Mouse (Mus musculus) lung, embryonic 14.5 days (tissue): Measurements from ENCODE around the gene Rab3d. TPM values are rescaled to one million over a fixed set of nuclear protein-coding genes. Genes with fewer than 3 reads are reported as not detected.
"Not testable (repeated sequence)": the region's sequence is repeated elsewhere in the genome, so short reads cannot be mapped to it uniquely, and the experiment has no call there.

Source experiments
- ATAC-seq: fragments of 200-750 bp; cut with Nextera tagmentation; 2 replicates; pipeline ENCODE4 v1.8.0; 2017; ENCODE audit warnings: mild to moderate bottlenecking, moderate TSS enrichment, moderate library complexity; ENCODE audit not compliant: insufficient read depth
- DNase-seq: peaks from one replicate; pipeline ENCODE4 v3.0.0-alpha.2; 2015
- H3K27ac ChIP-seq: fragments of 300-500 bp; sonication (generic); 2 replicates; pipeline ENCODE4 v1.5.1; 2014; ENCODE audit warnings: low read depth, mild to moderate bottlenecking, moderate library complexity
- H3K27me3 ChIP-seq: fragments of 300-500 bp; sonication (generic); 2 replicates; pipeline ENCODE4 v1.6.1; 2014; ENCODE audit warnings: low read length, control low read depth; ENCODE audit not compliant: insufficient read depth
- H3K36me3 ChIP-seq: fragments of 300-500 bp; sonication (generic); 2 replicates; pipeline ENCODE4 v1.6.1; 2014; ENCODE audit warnings: control low read depth; ENCODE audit not compliant: insufficient read depth
- H3K4me1 ChIP-seq: fragments of 300-500 bp; sonication (generic); 2 replicates; pipeline ENCODE4 v1.6.1; 2014; ENCODE audit warnings: antibody characterized with exemption, control low read depth; ENCODE audit not compliant: insufficient read depth
- H3K4me2 ChIP-seq: fragments of 300-500 bp; sonication (generic); 2 replicates; pipeline ENCODE4 v1.6.1; 2014; ENCODE audit warnings: mild to moderate bottlenecking
- H3K4me3 ChIP-seq: fragments of 300-500 bp; sonication (generic); 2 replicates; pipeline ENCODE4 v1.5.1; 2014; ENCODE audit warnings: low read depth, low read length
- H3K9ac ChIP-seq: fragments of 300-500 bp; sonication (generic); 2 replicates; pipeline ENCODE4 v1.6.1; 2014
- H3K9me3 ChIP-seq: fragments of 300-500 bp; sonication (generic); 2 replicates; pipeline ENCODE4 v1.6.1; 2016; ENCODE audit warnings: low read depth, low read length, control low read depth
- CTCF ChIP-seq: IDR thresholded peaks from 2 replicates; pipeline ENCODE4 v1.5.1; 2016; ENCODE audit warnings: antibody characterized with exemption, low read depth
- whole genome bisulfite sequencing: fragments of 180-500 bp; shearing (Covaris S2); extraction: QIAGEN DNeasy Blood & Tissue Kit; methylation state at CpG from one replicate; pipeline ENCODE4 v1.1.7; 2014; 5-methylcytosine and 5-hydroxymethylcytosine counted together
- polyA plus RNA-seq: library from polyadenylated mRNA; unstranded; fragments of >200 nt; fragmentation: Nextera tagmentation; extraction: Ambion mirVana; gene quantifications from 2 replicates; pipeline ENCODE4 v1.2.1, GENCODE M21; 2014

The Rab3d gene
- polyA plus RNA-seq, 1 experiment from 2014 or later: 8.8 TPM

GRCm38 (mm10) chr9:21870879-21871524, 47.0 kb downstream of the Rab3d start:
- ATAC-seq: peak; percentile 54; the same call in 1 of the 2 replicates
- Histone ChIP-seq H3K4me2 (peak overlapping the region; percentile 30; the same call in 1 of the 2 replicates), H3K9ac (no peak overlapping the region), H3K27me3 (no peaks in the 10 kb centered on the region), H3K9me3 (no peaks in the 10 kb centered on the region), H3K36me3 (no peaks in the 10 kb centered on the region), H3K4me3 (no peak overlapping the region), H3K27ac (no peak overlapping the region), H3K4me1 (no peaks in the 10 kb centered on the region)
- DNase-seq: peak; percentile 85
- 13% methylated on average over 20 of the region's 20 CpGs for WGBS
- peak; percentile 89 for TF ChIP-seq CTCF

GRCm38 (mm10) chr9:21869290-21869689, 48.7 kb downstream of the Rab3d start:
- H3K9ac ChIP-seq, H3K27ac ChIP-seq, H3K4me3 ChIP-seq, ATAC-seq, H3K4me2 ChIP-seq, H3K9me3 ChIP-seq, H3K36me3 ChIP-seq, H3K27me3 ChIP-seq, H3K4me1 ChIP-seq: not testable (repeated sequence)
- DNase-seq: peak; percentile 56
- 55% methylated on average over 7 of the region's 7 CpGs for WGBS
- TF ChIP-seq CTCF: peak; percentile 62

GRCm38 (mm10) chr9:21867726-21868125, 50.3 kb downstream of the Rab3d start:
- H3K9ac ChIP-seq: no peak overlapping the region
- no peak for TF ChIP-seq CTCF
- no peaks in the 10 kb centered on the region for H3K4me1 ChIP-seq
- H3K4me3 ChIP-seq: no peak overlapping the region
- WGBS: 74% methylated on average over 3 of the region's 3 CpGs
- no peaks in the 10 kb centered on the region for H3K36me3 ChIP-seq
- ATAC-seq: no peak
- no peak overlapping the region for H3K4me2 ChIP-seq
- H3K27ac ChIP-seq: no peak overlapping the region
- H3K27me3 ChIP-seq: no peaks in the 10 kb centered on the region
- no peaks in the 10 kb centered on the region for H3K9me3 ChIP-seq
- no peak for DNase-seq

- no peak for TF ChIP-seq CTCF
- 42% methylated on average over 2 of the region's 2 CpGs for WGBS
- H3K4me2 ChIP-seq: no peak overlapping the region
- peaks cover 3% of the 10 kb centered on the region; the same call in 1 of the 2 replicates for H3K9me3 ChIP-seq
- no peaks in the 10 kb centered on the region for H3K36me3 ChIP-seq
- DNase-seq: no peak
- H3K27ac ChIP-seq: no peak overlapping the region
- no peak overlapping the region for H3K9ac ChIP-seq
- H3K4me1 ChIP-seq: no peaks in the 10 kb centered on the region
- no peak for ATAC-seq
- no peaks in the 10 kb centered on the region for H3K27me3 ChIP-seq
- H3K4me3 ChIP-seq: no peak overlapping the region
Observed at GRCm38 (mm10) chr9:21866641-21867040, 51.4 kb downstream of the Rab3d start.

DNA sequence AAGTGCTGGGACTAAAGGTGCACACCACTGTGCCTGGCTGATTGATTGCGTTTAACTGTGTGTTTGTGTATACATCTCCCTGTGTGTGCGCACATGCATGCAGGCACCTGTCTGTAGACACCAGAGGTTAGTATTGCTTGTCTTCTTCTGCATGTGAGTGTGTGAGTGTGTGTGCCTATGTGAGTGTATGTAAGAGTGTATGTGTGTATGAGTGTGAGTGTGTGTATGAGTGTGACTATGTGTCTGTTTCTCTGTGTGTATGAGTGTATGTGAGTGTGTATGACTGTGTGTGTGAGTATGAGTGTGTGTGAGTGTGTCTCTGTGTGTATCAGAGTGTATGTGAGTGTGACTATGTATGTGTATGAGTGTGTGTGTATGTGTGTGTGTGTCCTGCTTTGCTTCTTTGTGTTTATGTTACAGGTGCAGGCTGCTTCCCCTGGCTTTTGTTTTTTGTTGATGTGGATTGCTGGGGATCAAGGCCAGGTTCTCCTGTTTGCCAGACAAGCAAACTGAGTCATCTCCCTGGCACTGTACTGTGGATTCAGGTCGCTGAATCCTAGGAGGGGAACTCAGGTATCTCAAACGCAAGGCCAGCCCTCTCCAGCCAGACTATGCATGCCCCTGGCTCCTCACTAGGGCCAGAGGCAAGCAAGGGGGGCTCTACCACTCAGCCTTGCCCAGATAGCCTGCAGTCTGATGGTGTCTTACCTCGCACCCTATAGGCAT, 52.2 kb downstream of the Rab3d start:
- H3K9ac ChIP-seq: no peak overlapping the region
- WGBS: 50% methylated on average over 5 of the region's 5 CpGs
- no peak for DNase-seq
- H3K9me3 ChIP-seq: peaks cover 3% of the 10 kb centered on the region; the same call in 1 of the 2 replicates
- TF ChIP-seq CTCF: no peak
- H3K36me3 ChIP-seq: no peaks in the 10 kb centered on the region
- no peak overlapping the region for H3K4me3 ChIP-seq
- no peaks in the 10 kb centered on the region for H3K4me1 ChIP-seq
- H3K27me3 ChIP-seq: no peaks in the 10 kb centered on the region
- no peak overlapping the region for H3K4me2 ChIP-seq
- ATAC-seq: no peak
- H3K27ac ChIP-seq: peak overlapping the region; percentile 39; the same call in 1 of the 2 replicates

- Histone ChIP-seq H3K4me3 (no peak overlapping the region), H3K9me3 (peaks cover 3% of the 10 kb centered on the region; the same call in 1 of the 2 replicates), H3K4me2 (no peak overlapping the region), H3K36me3 (no peaks in the 10 kb centered on the region), H3K9ac (no peak overlapping the region), H3K27ac (no peak overlapping the region), H3K27me3 (no peaks in the 10 kb centered on the region), H3K4me1 (no peaks in the 10 kb centered on the region)
- 68% methylated on average over 1 of the region's 1 CpGs for WGBS
- no peak for ATAC-seq
- no peak for DNase-seq
- TF ChIP-seq CTCF: no peak
Observed at GRCm38 (mm10) chr9:21862181-21862580, 55.8 kb downstream of the Rab3d start.

- not testable (repeated sequence) for H3K36me3 ChIP-seq, H3K27ac ChIP-seq, H3K4me3 ChIP-seq, DNase-seq, H3K9ac ChIP-seq, ATAC-seq, H3K9me3 ChIP-seq, H3K4me2 ChIP-seq, H3K4me1 ChIP-seq, H3K27me3 ChIP-seq
- 52% methylated on average over 6 of the region's 6 CpGs for WGBS
Observed at GRCm38 (mm10) chr9:21860349-21860748, 57.6 kb downstream of the Rab3d start.
